Mouse (Mus musculus) left cerebral cortex, postnatal 25 days (tissue): ENCODE results near the gene H1f0. TPM values are rescaled to one million over a fixed set of nuclear protein-coding genes. Genes with fewer than 3 reads are reported as not detected.

Experiments used
- DNase-seq, 2 experiments: peaks; one replicate each; pipeline ENCODE4 v3.0.0; 2022; ENCODE audit warnings: low spot score in 2 of 2, mixed read lengths in 1 of 2
- intact Hi-C: fragments of 180-260 bp; cut with DNase I; formaldehyde crosslinking; loops from one replicate; pipeline ENCODE4 v1.15.1; 2025
- total RNA-seq, 2 experiments: library from RNA; stranded (reverse); gene quantifications; 2 replicates each; pipeline ENCODE4 v1.2.3; 2021

Gene H1f0
- 10 to 100 TPM; 91.8 to 96.6 TPM for total RNA-seq

DNA sequence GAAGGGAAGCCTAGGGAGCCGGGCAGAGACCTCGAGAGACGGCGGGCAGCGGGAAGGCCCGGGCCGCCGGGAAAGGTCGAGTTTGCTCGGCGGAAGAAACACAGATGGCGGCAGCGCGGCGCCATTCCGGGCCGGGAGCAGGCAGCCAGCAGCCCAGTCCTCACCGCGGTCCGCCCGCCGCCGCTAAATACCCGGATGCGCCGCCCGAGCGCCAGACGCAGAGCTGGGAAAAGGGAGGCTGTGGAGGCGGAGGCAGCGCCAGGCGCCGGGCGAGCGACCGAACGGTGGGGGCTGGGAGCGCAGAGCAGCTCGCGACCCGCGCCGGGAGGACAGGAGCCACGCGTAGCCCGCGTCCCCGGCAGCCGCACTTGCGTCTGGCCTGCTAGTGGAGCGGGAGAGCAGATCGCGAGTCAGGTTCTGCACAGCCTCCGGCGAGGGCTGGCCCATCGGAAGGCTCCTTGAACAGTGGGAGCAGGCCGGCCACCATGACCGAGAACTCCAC, at the start of gene H1f0:
Gene H1f0, plus strand, starts transcription at position 214 of the 502 bp plus-strand sequence.
- peak; percentile 93 to 94 for DNase-seq
- intact Hi-C loops: no loop called here

DNA sequence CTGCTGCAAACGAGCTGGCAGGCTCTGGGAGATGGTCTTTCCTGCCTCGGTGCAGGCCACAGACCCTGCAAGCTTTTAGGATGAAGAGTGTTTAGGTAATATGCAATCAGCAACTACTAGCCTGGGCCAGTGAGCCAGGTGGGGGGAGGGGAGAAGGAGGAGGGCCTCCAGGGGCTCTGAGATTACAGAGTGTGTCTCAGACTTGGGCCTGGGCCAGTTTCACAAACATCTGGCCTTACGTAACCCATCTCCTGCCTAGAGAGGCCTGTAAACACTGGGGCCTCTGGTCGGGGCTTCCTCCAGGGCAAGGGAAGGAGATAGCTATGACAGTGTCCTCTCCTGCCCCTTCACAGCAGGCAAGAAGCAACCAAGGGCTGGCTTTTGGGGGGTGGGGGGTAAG, 49.4 kb upstream of the H1f0 start:
- intact Hi-C loops: no loop called here
- peak in 1 of 2 experiments; percentile 13 for DNase-seq

DNA sequence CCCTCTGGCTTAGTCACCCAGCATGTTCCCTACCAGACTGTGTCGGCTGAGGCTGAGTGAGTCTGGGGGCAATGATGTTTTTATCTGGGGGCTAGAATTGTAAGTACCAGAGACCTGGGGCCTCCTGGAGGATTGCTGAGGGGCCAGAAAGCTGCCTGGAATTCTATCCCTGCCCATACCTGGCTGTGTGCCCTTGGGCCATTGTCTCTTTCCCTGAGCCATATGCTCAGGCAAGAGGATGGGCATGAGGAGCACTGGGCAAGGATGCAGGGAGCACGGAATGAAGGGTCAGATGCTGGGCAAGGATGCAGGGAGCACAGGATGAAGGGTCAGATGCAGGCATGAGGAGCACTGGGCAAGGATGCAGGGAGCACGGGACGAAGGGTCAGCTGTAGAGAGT, 48.2 kb upstream of the H1f0 start:
- intact Hi-C loops: no loop called here
- no peak for DNase-seq

GRCm38 (mm10) chr15:78982658-78983435, 45.4 kb upstream of the H1f0 start:
- intact Hi-C loops: no loop called here
- DNase-seq: peak; percentile 38 to 56

DNA sequence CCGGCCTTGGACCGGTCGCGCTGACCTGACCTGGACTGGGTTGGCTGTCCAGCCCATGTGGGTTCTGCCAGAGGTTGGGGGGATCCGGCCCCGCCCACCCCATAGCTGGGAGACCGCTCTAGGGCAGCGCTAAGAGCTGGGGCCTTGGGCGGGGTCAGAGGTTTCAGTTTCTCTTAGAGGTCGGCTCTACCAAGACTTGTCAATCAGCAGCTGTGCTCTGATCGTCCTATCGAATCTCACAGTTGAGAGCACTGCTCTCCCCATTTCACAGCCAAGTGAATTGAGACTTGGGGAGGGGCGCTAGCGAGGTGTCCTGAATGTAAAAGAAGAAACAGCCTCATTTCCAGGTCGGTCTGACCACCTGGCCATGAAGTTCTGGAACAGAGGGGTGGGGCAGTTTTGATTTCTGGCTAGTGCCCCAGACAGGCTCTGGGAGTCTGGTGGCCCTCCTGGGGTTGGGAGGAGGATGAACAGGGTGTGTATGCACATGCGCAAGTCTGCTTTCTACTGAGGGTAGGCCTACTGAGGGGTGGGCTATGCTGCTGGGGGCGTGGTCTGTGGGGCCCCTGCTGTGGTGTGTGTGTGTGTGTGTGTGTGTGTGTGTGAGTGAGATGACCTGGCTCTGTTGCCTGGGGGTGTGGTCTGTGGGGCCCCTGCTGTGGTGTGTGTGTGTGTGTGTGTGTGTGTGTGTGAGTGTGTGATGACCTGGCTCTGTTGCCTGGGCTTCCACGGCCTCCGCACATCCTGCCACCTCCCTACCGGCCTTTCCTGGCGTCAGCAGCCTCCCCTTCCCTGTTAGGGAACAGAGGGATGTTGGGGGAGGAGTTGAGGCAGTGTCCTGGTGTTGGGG, 44.6 kb upstream of the H1f0 start:
- DNase-seq: peak in 1 of 2 experiments; percentile 63
- intact Hi-C loops: no loop called here

DNA sequence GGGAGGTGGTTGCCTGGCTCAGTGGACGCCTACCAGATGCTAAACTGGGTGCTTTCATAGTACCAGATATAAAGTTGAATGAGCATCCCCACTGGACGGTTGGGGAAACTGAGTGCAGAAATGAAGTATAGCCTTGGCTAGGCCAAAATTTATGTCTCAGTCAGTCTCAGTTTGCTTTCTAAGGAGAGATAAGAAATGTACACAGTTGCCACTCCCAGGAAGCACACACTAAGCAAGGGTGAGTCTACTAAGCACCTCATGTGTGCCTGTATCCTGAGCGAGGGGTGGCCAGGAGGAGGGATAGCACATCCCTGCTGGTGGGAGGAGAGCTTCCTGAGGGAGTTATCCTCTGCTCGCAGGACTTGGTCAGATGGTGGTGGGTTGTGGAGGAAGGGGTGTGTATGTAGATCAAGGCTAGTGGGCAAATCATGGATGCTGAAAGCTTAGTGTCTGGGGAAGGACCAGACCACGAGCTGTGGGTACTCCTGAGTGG, 43.9 kb upstream of the H1f0 start:
- intact Hi-C loops: no loop called here
- DNase-seq: peak in 1 of 2 experiments; percentile 42

DNA sequence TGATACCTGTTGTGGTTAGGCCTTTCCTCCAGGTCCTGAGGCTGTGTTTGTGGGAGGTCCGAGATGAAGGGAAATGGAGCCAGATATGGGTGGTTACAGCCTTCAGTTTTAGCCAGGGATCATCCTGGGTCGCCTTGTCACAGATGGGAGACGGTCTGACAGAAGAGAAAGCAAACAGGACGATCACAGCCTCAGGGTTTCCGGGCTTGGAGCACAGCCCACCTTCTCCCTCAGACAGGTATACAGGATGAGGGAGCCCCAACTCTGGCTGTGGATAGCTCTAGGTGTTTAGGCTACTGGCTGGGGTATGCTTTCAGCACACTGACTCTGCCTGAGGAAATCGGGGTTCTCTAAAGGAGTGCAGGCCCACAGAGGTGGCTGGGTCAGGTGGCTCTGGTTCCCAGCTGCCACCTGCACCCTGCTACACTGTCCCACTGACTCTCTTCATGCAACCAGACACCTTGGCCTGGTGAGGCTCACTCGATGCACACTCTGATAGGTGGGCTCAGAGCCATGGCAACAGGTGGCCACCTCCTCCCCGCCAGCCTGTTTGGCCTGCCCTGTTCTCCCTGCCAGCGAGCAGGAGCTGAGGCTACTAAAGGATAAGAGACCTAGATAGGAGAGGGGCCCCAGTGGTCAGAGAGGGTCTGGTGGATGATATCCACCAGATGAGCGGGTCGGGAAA, 41.6 kb upstream of the H1f0 start:
- intact Hi-C loops: no loop called here
- DNase-seq: no peak

DNA sequence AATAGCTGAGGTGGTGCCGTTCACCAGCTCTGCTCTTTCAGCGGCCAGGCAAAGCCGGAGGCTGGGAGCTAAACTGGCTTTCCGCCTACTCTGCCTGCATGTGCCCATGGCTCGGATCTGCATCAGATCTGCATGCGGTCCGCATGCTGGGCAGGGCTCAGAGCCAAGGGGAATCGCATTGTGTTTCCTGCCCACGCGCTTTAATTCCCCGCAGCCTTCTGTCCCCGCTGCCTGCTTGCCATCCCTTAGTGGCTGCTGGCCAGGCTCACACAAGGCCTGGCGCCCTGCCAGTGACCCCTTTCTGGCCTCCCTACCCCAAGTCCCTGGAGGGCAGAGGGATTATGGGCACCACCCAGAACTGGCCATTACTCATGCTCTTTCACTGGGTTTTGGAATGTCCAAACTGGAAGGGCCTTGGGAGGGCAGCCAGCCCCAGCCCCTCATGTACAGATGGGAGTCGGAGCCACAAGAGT, 39.7 kb upstream of the H1f0 start:
- DNase-seq: peak; percentile 80 to 94
- intact Hi-C loops: no loop called here

GRCm38 (mm10) chr15:78989152-78990092, 38.8 kb upstream of the H1f0 start:
- intact Hi-C loops: no loop called here
- DNase-seq: no peak

GRCm38 (mm10) chr15:78990093-78990463, 38.2 kb upstream of the H1f0 start:
- DNase-seq: no peak
- intact Hi-C loops: no loop called here

DNA sequence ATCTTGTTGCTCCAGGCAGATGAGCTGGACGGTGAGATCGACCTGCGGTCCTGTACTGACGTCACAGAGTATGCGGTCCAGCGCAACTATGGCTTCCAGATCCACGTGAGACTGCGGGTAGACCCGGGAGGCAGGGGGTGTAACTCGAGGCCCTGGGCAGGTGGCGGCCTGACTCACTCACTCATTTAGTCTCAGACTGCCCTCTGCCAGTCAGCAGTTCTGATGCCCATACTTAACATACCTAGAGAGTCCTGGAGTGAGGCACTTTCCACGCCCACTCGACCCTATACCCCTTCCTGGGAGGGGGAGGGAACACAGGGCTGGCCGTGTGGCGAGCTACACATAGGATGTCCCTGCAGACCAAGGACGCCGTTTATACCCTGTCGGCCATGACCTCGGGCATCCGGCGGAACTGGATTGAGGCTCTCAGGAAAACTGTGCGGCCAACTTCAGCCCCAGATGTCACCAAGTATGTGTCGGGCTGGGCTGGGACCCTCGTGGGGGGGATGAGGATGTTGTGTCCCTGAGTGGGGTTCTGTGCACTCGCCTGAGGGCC, 37.2 kb upstream of the H1f0 start:
- DNase-seq: no peak

GRCm38 (mm10) chr15:78992235-78992634, 36.0 kb upstream of the H1f0 start:
- intact Hi-C loops: no loop called here
- DNase-seq: no peak

More for the DNA sequence above, 37.2 kb upstream of the H1f0 start:
- intact Hi-C loops: no loop called here

- intact Hi-C loops: no loop called here
- DNase-seq: no peak
Observed at GRCm38 (mm10) chr15:78992925-78993324, 35.3 kb upstream of the H1f0 start.

GRCm38 (mm10) chr15:78995916-78996315, 32.3 kb upstream of the H1f0 start:
- intact Hi-C loops: no loop called here
- no peak for DNase-seq

GRCm38 (mm10) chr15:78996663-78997062, 31.6 kb upstream of the H1f0 start:
- no peak for DNase-seq

DNA sequence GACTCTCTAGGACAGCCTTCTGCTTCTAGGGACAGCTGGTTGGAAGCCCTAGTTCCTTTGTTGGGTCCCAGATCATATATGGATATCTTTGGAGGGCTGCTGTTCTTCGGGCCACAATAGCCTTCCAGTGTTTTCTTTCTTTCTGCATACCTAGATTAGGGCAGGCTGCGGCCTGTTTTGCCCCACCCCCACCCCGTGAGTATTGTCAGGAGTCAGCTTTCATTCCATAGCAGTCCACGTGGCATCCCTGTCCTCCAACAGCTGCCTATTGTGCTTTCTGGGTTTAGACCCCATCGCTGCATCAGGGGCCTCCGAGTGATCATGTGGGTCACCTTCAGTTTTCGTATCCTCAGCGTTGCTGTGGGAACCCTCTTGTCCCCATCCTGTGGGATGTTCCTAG, 29.9 kb upstream of the H1f0 start:
- intact Hi-C loops: no loop called here
- DNase-seq: no peak

More at GRCm38 (mm10) chr15:78996663-78997062, 31.6 kb upstream of the H1f0 start:
- intact Hi-C loops: no loop called here

DNA sequence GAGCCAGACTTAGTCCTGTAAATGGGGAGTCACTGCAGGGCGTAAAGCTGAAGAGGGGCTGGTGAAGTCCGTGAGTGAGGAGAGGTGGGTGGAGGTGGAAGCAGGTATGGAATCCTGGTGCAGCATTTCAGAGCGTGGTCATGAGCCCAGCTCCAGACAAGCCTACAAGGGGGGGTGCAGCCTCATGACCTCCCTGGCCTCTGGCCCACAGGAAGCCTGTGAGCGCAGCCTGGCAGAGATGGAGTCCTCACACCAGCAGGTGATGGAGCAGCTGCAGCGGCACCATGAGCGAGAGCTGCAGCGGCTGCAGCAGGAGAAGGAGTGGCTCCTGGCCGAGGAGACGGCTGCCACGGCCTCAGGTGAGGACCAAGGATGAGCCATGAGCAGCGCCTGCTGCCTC, 28.7 kb upstream of the H1f0 start:
- no peak for DNase-seq

GRCm38 (mm10) chr15:79000357-79000791, 27.9 kb upstream of the H1f0 start:
- DNase-seq: no peak
- intact Hi-C loops: no loop called here

More for the DNA sequence above, 28.7 kb upstream of the H1f0 start:
- intact Hi-C loops: no loop called here
